Mouse (Mus musculus): ENCODE data around the gene Ikbkg.
"Not testable (repeated sequence)": the region's sequence is repeated elsewhere in the genome, so short reads cannot be mapped to it uniquely, and the experiment has no call there.

The Ikbkg gene

DNA sequence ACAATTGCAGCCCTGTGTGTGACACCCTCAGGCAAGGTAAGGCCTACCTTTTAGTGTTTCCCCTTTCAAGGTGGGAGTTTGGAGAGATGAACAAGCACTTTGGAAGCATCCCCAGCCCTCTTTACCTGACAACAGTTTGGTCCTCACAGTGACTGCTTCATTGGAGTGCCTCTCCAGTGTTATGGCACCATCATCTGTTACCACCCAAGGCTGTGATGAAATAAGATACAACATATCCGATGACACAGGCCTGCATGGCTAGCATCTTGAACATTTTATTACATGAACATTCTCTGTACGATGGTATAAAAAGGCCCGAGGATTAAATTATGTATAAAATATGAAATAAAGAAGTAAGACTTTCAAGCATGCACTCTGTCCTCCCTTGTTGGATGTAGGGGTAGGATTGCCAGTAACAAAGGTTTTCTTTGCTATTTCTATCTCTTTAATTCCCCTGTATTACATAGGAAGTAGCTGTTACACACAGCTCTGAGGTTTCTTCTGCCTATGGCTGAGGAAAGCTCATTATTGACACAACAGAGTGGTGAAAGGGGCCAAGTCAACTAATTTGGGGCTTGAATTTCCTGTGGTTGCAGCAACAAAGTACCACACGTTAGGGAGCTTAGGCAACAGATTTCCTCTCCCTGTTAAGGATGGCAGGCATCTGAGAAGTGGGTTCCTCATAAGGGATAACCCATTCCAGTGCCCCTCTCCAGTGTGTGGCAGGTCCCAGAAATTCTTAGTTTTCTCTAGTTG lies 58.2 kb downstream of the Ikbkg start:
- DNase-seq (ENCODE audit: low read depth, low spot score), result no peak

DNA sequence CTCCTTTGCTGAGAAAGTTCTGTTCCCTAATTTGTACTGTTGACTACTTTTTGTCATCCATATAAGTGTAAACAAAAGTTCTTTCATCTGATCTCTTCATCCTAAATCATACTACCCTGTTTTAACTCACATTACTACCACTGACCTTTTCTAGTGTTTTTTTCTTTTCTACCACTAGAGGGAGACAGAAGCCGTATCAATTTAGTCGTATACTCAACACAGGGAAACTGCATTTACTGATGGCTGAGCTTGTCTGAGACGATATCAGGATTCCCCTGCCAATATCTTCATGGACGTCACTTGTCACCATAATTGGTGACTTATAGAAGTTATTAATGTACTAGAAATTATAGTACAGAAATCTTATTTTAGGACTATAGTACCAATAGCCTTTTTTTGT lies 59.7 kb downstream of the Ikbkg start:
- DNase-seq (ENCODE audit: low read depth, low spot score), result peak; percentile 56

DNA sequence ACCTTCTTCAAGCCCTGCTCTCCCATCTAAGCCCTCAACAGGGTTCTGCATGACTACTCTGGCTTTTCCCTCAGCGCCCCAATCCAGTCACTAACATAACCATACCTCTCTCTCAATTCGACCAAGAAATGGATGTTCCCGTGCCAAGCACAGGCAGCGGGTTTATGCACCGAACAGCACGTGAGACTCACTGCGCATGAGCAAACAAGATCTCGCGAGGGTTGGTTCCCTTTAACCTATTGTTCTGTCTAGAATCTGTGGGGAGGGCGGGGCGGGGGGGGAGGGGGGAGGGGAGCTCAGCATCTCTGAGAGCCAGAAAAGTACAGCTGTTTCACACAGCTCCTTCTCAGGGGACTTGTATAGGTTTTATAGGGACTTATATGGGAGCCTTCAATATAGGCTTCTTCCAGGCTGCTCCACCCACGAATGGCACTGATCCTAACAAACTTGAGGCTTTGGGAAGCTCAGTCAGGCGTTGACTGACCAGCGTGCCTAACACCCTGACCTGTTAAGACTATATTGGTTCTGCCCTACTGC lies 88.3 kb downstream of the Ikbkg start, which contains the start of gene Gm6880:
TSS of gene Gm6880 (minus strand) at position 51 of the 537 bp plus-strand sequence.
- not testable (repeated sequence) for DNase-seq (ENCODE audit: low read depth, low spot score)

DNA sequence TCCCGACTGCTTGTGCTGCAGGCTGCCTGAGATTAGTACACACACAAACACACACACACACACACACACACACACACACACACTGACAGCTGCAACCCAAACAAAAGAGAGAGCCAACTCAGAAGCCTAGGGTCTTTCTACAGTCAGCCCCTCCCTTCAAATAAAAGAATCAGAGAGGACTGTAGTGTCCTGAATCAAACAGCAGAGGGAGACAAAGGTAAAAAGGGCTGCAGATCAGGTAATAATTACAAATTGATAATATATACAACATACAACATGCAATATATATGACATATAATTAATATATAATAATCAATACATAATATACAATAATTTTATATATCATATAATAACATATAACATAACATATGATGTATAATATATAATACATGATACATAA lies 104.0 kb downstream of the Ikbkg start:
- peak; percentile 1 for DNase-seq (ENCODE audit: low read depth, low spot score)
